Mouse (Mus musculus) retina, postnatal 1 day (tissue): ENCODE results near the gene Baiap2l2.

Experiments used
- DNase-seq: peaks from one replicate; pipeline ENCODE4 v3.0.0-alpha.2; 2012

Gene Baiap2l2

GRCm38 (mm10) chr15:79208758-79209439 lies 76.4 kb downstream of the Baiap2l2 start:
- peak; percentile 53 for DNase-seq

- no peak for DNase-seq
Measured at GRCm38 (mm10) chr15:79208211-79208610, 77.1 kb downstream of the Baiap2l2 start.
